Mouse (Mus musculus): ENCODE data around the gene Npepps.
A peak's percentile ranks its signal among the peaks of the same experiment; 100 is the strongest.
"Not testable (repeated sequence)": the region's sequence is repeated elsewhere in the genome, so short reads cannot be mapped to it uniquely, and the experiment has no call there.

Npepps gene

GRCm38 (mm10) chr11:97292731-97293130, 12.3 kb upstream of the Npepps start:
- no peak for DNase-seq (ENCODE audit: low read depth)

- DNase-seq (ENCODE audit: low read depth), result no peak
Observed at GRCm38 (mm10) chr11:97289276-97290230, 9.1 kb upstream of the Npepps start.

GRCm38 (mm10) chr11:97287643-97288042, 7.2 kb upstream of the Npepps start:
- DNase-seq (ENCODE audit: low read depth), result no peak

GRCm38 (mm10) chr11:97286973-97287372, 6.5 kb upstream of the Npepps start:
- DNase-seq (ENCODE audit: low read depth), result no peak

GRCm38 (mm10) chr11:97285852-97286775, 5.7 kb upstream of the Npepps start:
- no peak for DNase-seq (ENCODE audit: low read depth)

- DNase-seq (ENCODE audit: low read depth), result no peak
Observed at GRCm38 (mm10) chr11:97284854-97285253, 4.4 kb upstream of the Npepps start.

- no peak for DNase-seq (ENCODE audit: low read depth)
Observed at GRCm38 (mm10) chr11:97282179-97282578, 1.7 kb upstream of the Npepps start.

- DNase-seq (ENCODE audit: low read depth), result peak; percentile 59
Observed at GRCm38 (mm10) chr11:97279405-97280215, 828 bp downstream of the Npepps start.

- DNase-seq (ENCODE audit: low read depth), result no peak
Observed at GRCm38 (mm10) chr11:97279040-97279404, 1.4 kb downstream of the Npepps start.

GRCm38 (mm10) chr11:97278456-97278855, 2.0 kb downstream of the Npepps start:
- DNase-seq (ENCODE audit: low read depth), result peak; percentile 25

- no peak for DNase-seq (ENCODE audit: low read depth)
Observed at GRCm38 (mm10) chr11:97277166-97277565, 3.3 kb downstream of the Npepps start.

GRCm38 (mm10) chr11:97276019-97276418, 4.4 kb downstream of the Npepps start:
- DNase-seq (ENCODE audit: low read depth), result peak; percentile 12

- DNase-seq (ENCODE audit: low read depth), result peak; percentile 38
Observed at GRCm38 (mm10) chr11:97275349-97275748, 5.1 kb downstream of the Npepps start.

- DNase-seq (ENCODE audit: low read depth), result not testable (repeated sequence)
Observed at GRCm38 (mm10) chr11:97274947-97275346, 5.5 kb downstream of the Npepps start.

- DNase-seq (ENCODE audit: low read depth), result peak; percentile 52
Observed at GRCm38 (mm10) chr11:97273613-97274012, 6.8 kb downstream of the Npepps start.

GRCm38 (mm10) chr11:97272835-97273234, 7.6 kb downstream of the Npepps start:
- no peak for DNase-seq (ENCODE audit: low read depth)

- not testable (repeated sequence) for DNase-seq (ENCODE audit: low read depth)
Observed at GRCm38 (mm10) chr11:97270004-97270403, 10.4 kb downstream of the Npepps start.

GRCm38 (mm10) chr11:97266544-97266943, 13.9 kb downstream of the Npepps start:
- not testable (repeated sequence) for DNase-seq (ENCODE audit: low read depth)

GRCm38 (mm10) chr11:97249649-97250048, 30.8 kb downstream of the Npepps start:
- not testable (repeated sequence) for DNase-seq (ENCODE audit: low read depth)

- no peak for DNase-seq (ENCODE audit: low read depth)
Observed at GRCm38 (mm10) chr11:97246510-97247159, 33.8 kb downstream of the Npepps start.

GRCm38 (mm10) chr11:97241321-97241720, 39.1 kb downstream of the Npepps start:
- no peak for DNase-seq (ENCODE audit: low read depth)

All from induced T-regulatory cell, adult 2 months (primary cell).